Comparison of ENCODE assay signal across 9 mouse cellular contexts in the genomic region with DNA sequence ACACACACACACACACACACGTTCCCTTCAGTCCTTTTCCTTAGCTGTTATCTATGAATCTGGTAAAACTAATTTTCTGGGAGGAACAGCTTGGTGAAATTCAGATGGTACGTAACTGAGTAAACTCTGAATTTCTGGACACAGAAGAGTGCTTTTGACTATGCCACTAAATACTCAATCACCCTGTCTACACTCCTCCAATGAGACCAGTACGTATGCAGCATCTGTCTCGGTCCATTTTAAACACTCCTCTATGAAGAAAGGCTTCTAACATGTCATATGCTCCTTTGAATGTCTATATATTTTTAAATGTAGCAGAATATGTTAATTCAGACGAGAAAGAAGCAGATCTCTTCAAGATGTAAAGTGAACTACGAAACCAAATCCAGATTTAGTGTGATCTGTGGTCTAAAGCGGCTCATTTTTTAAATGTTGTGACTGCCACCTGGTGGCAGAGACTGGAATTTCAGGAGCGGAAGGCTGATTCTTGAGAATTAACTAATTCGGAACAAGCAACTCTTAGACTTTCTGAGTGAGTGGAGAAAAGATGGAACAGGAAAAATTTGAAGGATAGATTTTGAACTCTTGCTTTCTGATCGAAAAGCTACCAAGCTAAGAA. TPM values are rescaled to one million over a fixed set of nuclear protein-coding genes. Genes with fewer than 3 reads are reported as not detected.
DNase-seq lines count a peak whose midpoint lies in the region; ATAC-seq lines count a peak whose summit lies in the region.
"Had no signal": no experiment of that assay in that cellular context is flagged by ENCODE, and none has a peak within 500 bp of the region (broad histone marks: within the 10 kb centered on the region; RNA-seq: fewer than 3 reads in every experiment).

No protein-coding gene starts in this region.

- no peaks in the 10 kb centered on the region for H3K27me3 ChIP-seq in heart, embryonic 11.5 days (ENCODE audit: control insufficient read depth, insufficient read depth, low read length)

- H3K4me3 ChIP-seq in heart, embryonic 11.5 days (ENCODE audit: low read depth, low read length): no peak overlapping the region

- no peak overlapping the region for H3K4me2 ChIP-seq in heart, embryonic 11.5 days

- H3K27ac ChIP-seq in heart, embryonic 11.5 days (ENCODE audit: low read depth, low read length): no peak overlapping the region

- ATAC-seq in heart, embryonic 11.5 days (replicated peaks; ENCODE audit: insufficient number of reproducible peaks, low FRiP score, low TSS enrichment): no peak

- 37% methylated on average over 10 of the region's 10 CpGs for WGBS in heart, embryonic 11.5 days (ENCODE audit: insufficient replicate concordance)
- 41% methylated on average over 10 of the region's 10 CpGs for WGBS in large intestine, adult 2 months

- H3K36me3 ChIP-seq in heart, embryonic 11.5 days (ENCODE audit: control insufficient read depth, insufficient read depth, low read length): no peaks in the 10 kb centered on the region

- no peaks in the 10 kb centered on the region for H3K4me1 ChIP-seq in heart, embryonic 11.5 days (ENCODE audit: control insufficient read depth, insufficient read depth, low read length)

- H3K9ac ChIP-seq in heart, embryonic 11.5 days (ENCODE audit: low read depth, low read length): no peak overlapping the region

- DNase-seq in heart, adult 8-10 months (ENCODE audit: low spot score): peak; percentile 45
- peak; percentile 39 for DNase-seq in Muller cell, postnatal 12 days (ENCODE audit: inconsistent ontology term)
- DNase-seq in cerebellum, adult 9-11 months: peak; percentile 23
- peak; percentile 65 to 75 for DNase-seq in frontal cortex, postnatal 25 days (ENCODE audit: low spot score in 2 of 2)
- peak; percentile 8 for DNase-seq in large intestine, adult 2 months (ENCODE audit: low read depth, low spot score)
- DNase-seq in lung, postnatal 10 days: peak; percentile 67
- peak; percentile 54 for DNase-seq in right cerebral cortex, postnatal 25 days

- no peaks in the 10 kb centered on the region for H3K9me3 ChIP-seq in heart, embryonic 11.5 days (replicated peaks; ENCODE audit: control insufficient read depth, low read length)

RNA-seq across cellular contexts. Expression of a gene that starts 6.1 kb away (rescaled TPM):
- total RNA-seq in heart, adult 8-10 months (2022): 10 to 100 TPM; 15.4 to 22.3 (median 18.7) TPM
- 71.8 and 75.2 TPM in 2 replicates for polyA plus RNA-seq in heart, embryonic 11.5 days (2014; fragmentation: Nextera tagmentation; extraction: Ambion mirVana)
- not detected in 2 replicates for polyA plus RNA-seq in large intestine, adult 2 months (2012; rRNA removed)
- polyA plus RNA-seq: stomach, embryonic 14.5 days had no signal

RNA-seq across cellular contexts. Expression of a gene that starts 51.2 kb away (rescaled TPM):
- total RNA-seq in heart, adult 8-10 months (2022): 10 to 100 TPM; 16.4 to 18.9 (median 18.0) TPM
- polyA plus RNA-seq in heart, embryonic 11.5 days (2014; fragmentation: Nextera tagmentation; extraction: Ambion mirVana): 21.6 and 23.1 TPM in 2 replicates
- 7.2 and 10.2 TPM in 2 replicates for polyA plus RNA-seq in large intestine, adult 2 months (2012; rRNA removed)

Comparison
In these comparisons a context has a peak if more than half of its experiments do, and no peak if none do; other contexts are left out.
1. DNase-seq: peak in every context shown above with its lines; median percentile 70 in frontal cortex, postnatal 25 days; 67 in lung, postnatal 10 days; 54 in right cerebral cortex, postnatal 25 days; 45 in heart, adult 8-10 months; 39 in Muller cell, postnatal 12 days; 23 in cerebellum, adult 9-11 months; 8 in large intestine, adult 2 months.
2. RNA of a gene that starts 6.1 kb away (polyA plus RNA-seq): 71.8 to 75.2 TPM in heart, embryonic 11.5 days; not detected in large intestine, adult 2 months; every median in the first group is over 10 times any median in the second.